Mouse (Mus musculus): Measurements from ENCODE around the gene Fam107a. TPM values are rescaled to one million over a fixed set of nuclear protein-coding genes. Genes with fewer than 3 reads are reported as not detected.

Gene Fam107a
- 0.21 and 0.24 TPM in 2 replicates for polyA plus RNA-seq (2015; fragmentation: Nextera tagmentation; extraction: Ambion mirVana)

DNA sequence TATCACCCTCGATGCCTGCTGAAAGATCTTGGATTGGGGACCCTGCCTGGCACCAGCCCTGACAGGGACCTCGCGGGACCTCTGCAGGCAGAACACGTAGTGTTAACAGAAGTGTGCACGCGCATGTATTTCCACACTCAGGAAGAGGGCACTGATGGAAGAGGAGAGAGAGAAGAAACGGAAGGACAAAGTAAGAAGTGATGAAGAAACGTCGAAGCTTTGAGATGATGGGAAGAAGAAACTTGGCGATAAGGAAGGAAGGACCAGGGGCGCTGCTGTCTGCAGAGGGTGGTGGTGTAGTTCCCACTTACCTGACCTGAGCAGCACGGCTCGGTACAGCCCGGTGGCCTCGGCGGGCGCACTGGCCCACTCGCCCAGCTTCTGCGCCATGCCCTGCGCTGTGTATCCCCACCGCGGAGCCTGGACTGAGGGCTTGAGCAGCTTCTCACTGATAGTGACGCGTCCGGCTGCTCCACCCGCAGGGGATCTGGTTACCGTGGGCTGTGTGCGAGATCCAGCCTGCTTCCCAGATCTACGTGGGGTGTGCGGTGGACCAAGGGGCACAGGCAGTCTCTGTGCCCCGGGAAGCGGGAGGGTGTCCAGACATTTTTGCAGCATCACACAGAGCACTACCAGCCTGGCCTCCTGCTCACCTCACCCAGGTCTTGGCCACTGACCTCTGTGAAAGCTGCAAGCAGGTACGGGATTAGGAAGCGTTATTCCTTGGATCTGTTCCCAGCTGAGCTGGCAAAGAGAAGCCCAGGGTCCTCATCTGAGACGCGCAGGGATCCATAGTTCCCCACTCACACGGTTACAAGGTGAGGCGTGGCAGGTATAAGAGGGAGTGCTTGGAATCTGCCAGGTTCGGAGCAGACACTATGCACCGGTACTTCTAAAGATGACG is at the start of gene Fam107a:
Gene Fam107a, minus strand, starts transcription at position 830 of the 904 bp plus-strand sequence.
- H3K9me3 ChIP-seq (ENCODE audit: control insufficient read depth, low read length), result no peaks in the 10 kb centered on the region
- H3K9ac ChIP-seq (ENCODE audit: low read depth, low read length), result no peak within 1 kb of the TSS
- H3K27ac ChIP-seq (ENCODE audit: low read length), result no peak within 1 kb of the TSS
- no peaks in the 10 kb centered on the region for H3K36me3 ChIP-seq (ENCODE audit: control insufficient read depth, insufficient read depth, low read length)
- peak within 1 kb of the TSS; percentile 47; the same call in 1 of the 2 replicates for H3K4me2 ChIP-seq (ENCODE audit: low read depth, low read length)
- ATAC-seq, result peak; percentile 50; the same call in 1 of the 2 replicates
- WGBS, result 9% methylated on average over 41 of the region's 41 CpGs
- H3K4me3 ChIP-seq (ENCODE audit: low read length), result peak within 1 kb of the TSS; percentile 30
- peaks cover 9% of the 10 kb centered on the region for H3K4me1 ChIP-seq (ENCODE audit: control insufficient read depth, insufficient read depth, low read length)
- peaks cover 36% of the 10 kb centered on the region for H3K27me3 ChIP-seq (replicated peaks; ENCODE audit: control insufficient read depth, insufficient read depth, low read length)

DNA sequence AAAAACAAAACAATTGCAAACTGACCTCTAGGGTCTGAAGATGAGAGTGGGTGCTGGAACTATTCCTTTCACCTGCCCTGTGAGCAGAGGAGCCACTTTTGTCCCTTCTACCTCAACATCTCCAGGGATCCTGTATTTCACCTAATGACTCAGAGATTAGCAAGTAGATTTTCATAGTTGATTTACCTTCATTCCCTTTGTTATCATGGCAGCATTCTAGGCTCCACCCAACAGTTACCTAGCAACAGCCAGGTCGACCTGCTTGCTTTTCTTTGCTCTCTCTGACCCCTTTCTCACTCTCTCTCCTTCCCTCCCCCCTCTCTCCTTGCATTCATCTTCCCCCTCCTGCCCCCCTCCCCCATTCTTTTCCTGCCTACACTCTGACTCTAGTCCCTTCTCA is 49.3 kb upstream of the Fam107a start:
- H3K9me3 ChIP-seq (ENCODE audit: control insufficient read depth, low read length), result no peaks in the 10 kb centered on the region
- peaks cover 5% of the 10 kb centered on the region; the same call in 1 of the 2 replicates for H3K4me1 ChIP-seq (ENCODE audit: control insufficient read depth, insufficient read depth, low read length)
- no peak overlapping the region for H3K4me2 ChIP-seq (ENCODE audit: low read depth, low read length)
- ATAC-seq, result no peak
- no peak overlapping the region for H3K9ac ChIP-seq (ENCODE audit: low read depth, low read length)
- H3K4me3 ChIP-seq (ENCODE audit: low read length), result no peak overlapping the region
- no peaks in the 10 kb centered on the region for H3K36me3 ChIP-seq (ENCODE audit: control insufficient read depth, insufficient read depth, low read length)
- H3K27me3 ChIP-seq (replicated peaks; ENCODE audit: control insufficient read depth, insufficient read depth, low read length), result no peaks in the 10 kb centered on the region
- no peak overlapping the region for H3K27ac ChIP-seq (ENCODE audit: low read length)
- WGBS, result 0% methylated on average over 1 of the region's 1 CpGs

DNA sequence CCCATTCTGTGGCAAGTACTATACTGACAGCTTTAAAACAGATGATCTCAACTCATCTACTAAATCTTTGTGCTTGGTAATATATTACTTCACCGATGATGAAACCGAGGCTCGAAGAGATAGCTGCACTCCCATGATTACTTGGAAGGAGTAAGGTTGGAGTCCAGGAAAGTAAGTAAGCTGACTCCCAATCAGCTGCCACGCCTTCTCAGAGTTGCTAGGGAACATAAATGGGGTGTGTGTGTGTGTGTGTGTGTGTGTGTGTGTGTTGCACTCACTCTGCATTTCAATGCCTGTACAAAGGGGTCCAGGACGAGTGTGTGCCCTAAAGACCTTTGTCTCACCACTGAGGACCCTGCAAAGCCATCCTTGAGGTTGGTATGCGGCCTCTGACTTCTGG is 48.0 kb upstream of the Fam107a start:
- Histone ChIP-seq H3K4me1 (ENCODE audit: control insufficient read depth, insufficient read depth, low read length) (peaks cover 5% of the 10 kb centered on the region; the same call in 1 of the 2 replicates), H3K9me3 (ENCODE audit: control insufficient read depth, low read length) (no peaks in the 10 kb centered on the region), H3K27ac (ENCODE audit: low read length) (no peak overlapping the region), H3K4me3 (ENCODE audit: low read length) (no peak overlapping the region), H3K4me2 (ENCODE audit: low read depth, low read length) (no peak overlapping the region), H3K36me3 (ENCODE audit: control insufficient read depth, insufficient read depth, low read length) (no peaks in the 10 kb centered on the region), H3K9ac (ENCODE audit: low read depth, low read length) (no peak overlapping the region), H3K27me3 (replicated peaks; ENCODE audit: control insufficient read depth, insufficient read depth, low read length) (no peaks in the 10 kb centered on the region)
- peak; percentile 77 for ATAC-seq
- whole genome bisulfite sequencing, result 51% methylated on average over 6 of the region's 6 CpGs

DNA sequence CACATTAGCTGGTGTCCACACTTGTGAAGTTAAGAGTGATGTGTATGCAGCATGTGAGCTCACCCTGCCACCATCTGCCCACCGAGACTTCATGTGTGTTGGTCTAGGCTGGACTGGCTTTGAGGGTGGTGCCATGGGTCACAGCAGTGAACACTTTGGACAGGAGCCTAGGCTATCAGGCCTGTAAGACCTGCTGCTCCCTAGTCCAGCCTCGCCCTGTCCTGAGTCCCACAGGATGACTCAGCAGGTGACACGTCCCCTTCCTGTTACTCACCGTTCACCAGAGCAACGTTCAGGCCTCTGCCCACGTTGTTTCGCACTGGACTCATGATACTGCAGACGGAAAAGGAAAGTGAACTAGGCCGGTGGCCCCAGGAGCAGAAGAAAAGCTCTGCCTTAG is 39.0 kb upstream of the Fam107a start:
- H3K9me3 ChIP-seq (ENCODE audit: control insufficient read depth, low read length), result no peaks in the 10 kb centered on the region
- no peaks in the 10 kb centered on the region for H3K27me3 ChIP-seq (replicated peaks; ENCODE audit: control insufficient read depth, insufficient read depth, low read length)
- 0 out of 2 replicates have a peak, but pooled peaks cover 6% of the 10 kb centered on the region for H3K4me1 ChIP-seq (ENCODE audit: control insufficient read depth, insufficient read depth, low read length)
- H3K9ac ChIP-seq (ENCODE audit: low read depth, low read length), result 0 out of 2 replicates have a peak overlapping the region, but pooled peaks have one; percentile 2
- no peaks in the 10 kb centered on the region for H3K36me3 ChIP-seq (ENCODE audit: control insufficient read depth, insufficient read depth, low read length)
- ATAC-seq, result peak; percentile 87
- H3K4me3 ChIP-seq (ENCODE audit: low read length), result no peak overlapping the region
- H3K27ac ChIP-seq (ENCODE audit: low read length), result peak overlapping the region; percentile 55
- H3K4me2 ChIP-seq (ENCODE audit: low read depth, low read length), result no peak overlapping the region
- 63% methylated on average over 9 of the region's 9 CpGs for WGBS

DNA sequence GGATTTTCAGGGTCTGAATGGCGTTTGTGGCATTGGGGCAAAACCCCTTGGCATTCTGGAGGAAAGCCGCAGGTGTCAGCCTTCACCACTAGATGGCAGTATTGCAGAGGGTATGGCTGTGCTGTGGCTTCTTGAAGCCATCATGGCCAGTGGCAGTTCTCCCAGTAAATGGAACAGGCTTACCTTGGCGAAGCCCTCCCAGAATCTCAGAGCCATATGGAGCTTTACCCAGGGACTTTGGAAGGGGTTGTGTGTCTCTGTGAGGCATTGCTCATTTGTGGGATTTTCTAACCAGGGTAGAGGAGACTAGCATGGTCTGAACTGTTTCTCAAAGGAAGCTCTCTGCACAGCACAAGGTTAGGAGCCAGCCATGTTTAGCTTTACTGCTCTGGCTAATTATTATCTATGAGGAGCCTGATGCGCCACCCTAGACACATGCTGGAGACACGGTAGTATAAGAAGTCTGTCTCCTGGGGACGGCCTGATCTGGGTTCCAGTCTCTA is 38.2 kb upstream of the Fam107a start:
- no peak overlapping the region for H3K27ac ChIP-seq (ENCODE audit: low read length)
- no peak overlapping the region for H3K4me2 ChIP-seq (ENCODE audit: low read depth, low read length)
- H3K4me1 ChIP-seq (ENCODE audit: control insufficient read depth, insufficient read depth, low read length), result 0 out of 2 replicates have a peak, but pooled peaks cover 6% of the 10 kb centered on the region
- H3K4me3 ChIP-seq (ENCODE audit: low read length), result no peak overlapping the region
- no peaks in the 10 kb centered on the region for H3K36me3 ChIP-seq (ENCODE audit: control insufficient read depth, insufficient read depth, low read length)
- no peaks in the 10 kb centered on the region for H3K27me3 ChIP-seq (replicated peaks; ENCODE audit: control insufficient read depth, insufficient read depth, low read length)
- H3K9me3 ChIP-seq (ENCODE audit: control insufficient read depth, low read length), result no peaks in the 10 kb centered on the region
- peak; percentile 89 for ATAC-seq
- 23% methylated on average over 6 of the region's 6 CpGs for WGBS
- H3K9ac ChIP-seq (ENCODE audit: low read depth, low read length), result no peak overlapping the region

DNA sequence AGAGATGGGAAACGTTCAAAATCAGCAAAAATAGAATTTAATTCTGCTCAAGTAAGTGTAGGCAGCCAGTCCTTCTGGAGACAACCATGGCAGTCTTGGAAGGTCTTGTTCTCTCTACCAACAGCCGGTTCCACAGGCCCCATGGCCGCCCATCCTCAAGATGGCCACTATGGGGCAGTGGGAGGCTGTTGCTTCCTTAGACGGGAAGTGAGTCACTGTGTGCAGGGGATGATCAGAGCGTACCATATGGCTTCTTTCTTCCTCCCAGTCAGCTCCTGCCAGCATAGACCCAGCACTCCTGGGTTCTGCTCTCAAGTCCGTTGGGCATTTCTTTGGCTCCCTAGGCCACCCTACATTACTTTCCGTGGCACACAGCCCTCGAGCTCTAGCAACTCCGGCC is 31.1 kb upstream of the Fam107a start:
- Histone ChIP-seq H3K9me3 (ENCODE audit: control insufficient read depth, low read length) (no peaks in the 10 kb centered on the region), H3K27me3 (replicated peaks; ENCODE audit: control insufficient read depth, insufficient read depth, low read length) (no peaks in the 10 kb centered on the region), H3K36me3 (ENCODE audit: control insufficient read depth, insufficient read depth, low read length) (no peaks in the 10 kb centered on the region), H3K4me2 (ENCODE audit: low read depth, low read length) (no peak overlapping the region), H3K27ac (ENCODE audit: low read length) (no peak overlapping the region), H3K4me1 (ENCODE audit: control insufficient read depth, insufficient read depth, low read length) (no peaks in the 10 kb centered on the region), H3K9ac (ENCODE audit: low read depth, low read length) (no peak overlapping the region), H3K4me3 (ENCODE audit: low read length) (no peak overlapping the region)
- 68% methylated on average over 9 of the region's 9 CpGs for WGBS
- no peak for ATAC-seq

DNA sequence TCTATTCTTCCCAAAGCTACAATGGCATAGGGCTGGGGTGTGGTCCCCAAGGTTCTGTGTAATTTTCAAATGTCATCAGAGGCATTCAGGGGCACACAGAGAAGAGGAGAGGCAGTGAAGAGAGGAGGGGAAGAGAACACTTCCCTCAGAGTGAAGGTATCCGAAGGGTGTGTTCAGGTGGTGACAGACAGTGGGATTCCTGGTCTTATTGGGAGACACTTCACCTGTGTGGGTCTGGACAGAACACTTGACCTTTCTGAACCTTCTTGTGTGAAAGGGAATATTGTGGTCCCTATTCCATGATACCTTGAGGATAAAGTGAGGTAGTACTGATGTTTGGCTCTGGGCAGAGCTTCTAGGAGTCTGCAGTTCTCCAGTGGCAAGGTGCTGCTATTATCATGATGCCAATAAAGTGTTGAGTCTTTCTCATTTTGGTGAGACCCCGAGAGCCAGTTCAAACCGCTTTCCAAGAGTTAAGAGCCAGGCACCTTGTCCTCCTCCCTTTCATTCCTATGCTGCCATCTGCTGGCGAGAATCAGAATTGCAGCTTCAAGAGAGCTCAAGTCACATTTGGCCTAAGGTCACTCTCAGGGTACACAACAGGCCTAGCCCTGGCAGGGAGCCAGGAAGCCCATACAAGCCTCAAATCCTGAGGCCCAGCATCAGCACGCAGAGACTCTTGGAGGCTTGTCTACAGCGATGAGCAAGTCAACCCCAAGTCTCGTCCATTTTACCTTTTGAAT is 28.6 kb upstream of the Fam107a start:
- peak; percentile 75 for ATAC-seq

DNA sequence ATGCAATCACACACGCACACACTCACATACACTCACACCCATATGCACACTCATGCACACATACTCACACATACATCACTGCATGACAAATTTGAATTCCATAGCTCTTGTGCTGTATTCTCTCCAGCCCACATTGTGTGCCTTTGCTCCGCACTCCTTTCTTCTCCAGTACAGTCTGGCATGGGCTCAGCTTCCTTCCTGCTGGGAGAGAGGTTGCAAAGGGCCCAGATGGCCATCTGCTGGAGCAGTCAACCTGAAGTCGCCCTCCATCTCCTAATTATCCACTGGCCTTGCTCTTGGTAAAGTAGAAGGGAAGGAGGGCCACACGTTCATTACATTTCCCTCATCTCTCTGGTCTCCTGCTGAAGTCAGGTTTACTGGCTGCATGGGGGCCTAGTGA is 27.7 kb upstream of the Fam107a start:
- H3K36me3 ChIP-seq (ENCODE audit: control insufficient read depth, insufficient read depth, low read length), result no peaks in the 10 kb centered on the region
- no peak overlapping the region for H3K27ac ChIP-seq (ENCODE audit: low read length)
- no peaks in the 10 kb centered on the region for H3K27me3 ChIP-seq (replicated peaks; ENCODE audit: control insufficient read depth, insufficient read depth, low read length)
- no peak for ATAC-seq
- H3K4me3 ChIP-seq (ENCODE audit: low read length), result no peak overlapping the region
- WGBS, result 68% methylated on average over 4 of the region's 4 CpGs
- H3K9me3 ChIP-seq (ENCODE audit: control insufficient read depth, low read length), result no peaks in the 10 kb centered on the region
- no peak overlapping the region for H3K9ac ChIP-seq (ENCODE audit: low read depth, low read length)
- H3K4me1 ChIP-seq (ENCODE audit: control insufficient read depth, insufficient read depth, low read length), result no peaks in the 10 kb centered on the region
- no peak overlapping the region for H3K4me2 ChIP-seq (ENCODE audit: low read depth, low read length)

More for the DNA sequence above, 28.6 kb upstream of the Fam107a start:
- no peak overlapping the region for H3K9ac ChIP-seq (ENCODE audit: low read depth, low read length)
- H3K9me3 ChIP-seq (ENCODE audit: control insufficient read depth, low read length), result no peaks in the 10 kb centered on the region
- H3K4me2 ChIP-seq (ENCODE audit: low read depth, low read length), result no peak overlapping the region
- no peaks in the 10 kb centered on the region for H3K27me3 ChIP-seq (replicated peaks; ENCODE audit: control insufficient read depth, insufficient read depth, low read length)
- no peak overlapping the region for H3K4me3 ChIP-seq (ENCODE audit: low read length)
- no peak overlapping the region for H3K27ac ChIP-seq (ENCODE audit: low read length)
- H3K4me1 ChIP-seq (ENCODE audit: control insufficient read depth, insufficient read depth, low read length), result no peaks in the 10 kb centered on the region
- H3K36me3 ChIP-seq (ENCODE audit: control insufficient read depth, insufficient read depth, low read length), result no peaks in the 10 kb centered on the region
- WGBS, result 23% methylated on average over 7 of the region's 7 CpGs

DNA sequence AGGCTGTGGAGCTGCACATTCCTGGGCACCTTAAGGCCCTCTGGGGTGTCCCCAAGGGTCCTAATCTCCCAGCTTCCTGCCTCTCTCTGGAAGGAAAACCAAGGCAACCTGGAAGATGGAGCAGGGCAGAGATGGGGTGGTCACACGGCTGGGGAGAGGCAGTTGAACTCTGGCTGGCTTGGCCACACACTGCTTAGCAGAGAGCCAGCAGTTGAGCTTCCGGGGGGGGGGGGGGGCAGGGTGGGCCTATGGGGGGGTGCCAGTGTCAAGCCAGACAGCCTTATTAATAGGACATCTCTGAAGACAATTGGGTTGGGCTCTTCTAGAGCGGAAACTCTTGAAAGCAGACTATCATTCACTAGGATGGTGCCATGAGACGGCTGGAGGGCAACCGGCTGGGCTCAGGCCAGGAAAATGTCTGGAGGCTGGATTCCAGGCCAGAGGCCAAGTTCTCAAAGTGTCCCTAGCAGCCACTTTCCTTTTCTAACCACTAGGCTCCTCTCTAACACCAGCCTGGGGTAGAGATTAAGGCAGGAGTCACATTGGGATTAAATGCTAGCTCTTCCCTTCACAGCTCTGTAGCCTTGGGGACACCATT is 24.8 kb upstream of the Fam107a start:
- no peak overlapping the region for H3K4me3 ChIP-seq (ENCODE audit: low read length)
- H3K27ac ChIP-seq (ENCODE audit: low read length), result no peak overlapping the region
- no peaks in the 10 kb centered on the region for H3K9me3 ChIP-seq (ENCODE audit: control insufficient read depth, low read length)
- no peak for ATAC-seq
- H3K4me2 ChIP-seq (ENCODE audit: low read depth, low read length), result no peak overlapping the region
- no peak overlapping the region for H3K9ac ChIP-seq (ENCODE audit: low read depth, low read length)
- H3K27me3 ChIP-seq (replicated peaks; ENCODE audit: control insufficient read depth, insufficient read depth, low read length), result no peaks in the 10 kb centered on the region
- H3K4me1 ChIP-seq (ENCODE audit: control insufficient read depth, insufficient read depth, low read length), result no peaks in the 10 kb centered on the region
- WGBS, result 70% methylated on average over 5 of the region's 5 CpGs
- no peaks in the 10 kb centered on the region for H3K36me3 ChIP-seq (ENCODE audit: control insufficient read depth, insufficient read depth, low read length)
